12 mouse cellular contexts compared by ENCODE assay signal in genomic region chr17:45567162-45567601, GRCm38 (mm10). TPM values are rescaled to one million over a fixed set of nuclear protein-coding genes. Genes with fewer than 3 reads are reported as not detected.
DNase-seq lines count a peak whose midpoint lies in the region; ATAC-seq and TF ChIP-seq lines count a peak whose summit lies in the region.
"Had no signal": no experiment of that assay in that cellular context is flagged by ENCODE, and none has a peak within 500 bp of the region (broad histone marks: within the 10 kb centered on the region; RNA-seq: fewer than 3 reads in every experiment).

No protein-coding gene starts in this region.

- no peak for ATAC-seq in kidney, embryonic 16.5 days (ENCODE audit: low FRiP score, low TSS enrichment)
- no peak for ATAC-seq in embryonic facial prominence, embryonic 12.5 days (ENCODE audit: insufficient number of reproducible peaks, insufficient read depth, low FRiP score, low TSS enrichment)
- ATAC-seq in liver, embryonic 14.5 days (ENCODE audit: insufficient read depth), result peak; percentile 17; the same call in 1 of the 2 replicates

- H3K4me1 ChIP-seq in kidney, embryonic 16.5 days (ENCODE audit: insufficient read depth, low read length), result peaks cover 50% of the 10 kb centered on the region
- peaks cover 28% of the 10 kb centered on the region for H3K4me1 ChIP-seq in embryonic facial prominence, embryonic 12.5 days
- peaks cover 3 to 4% of the 10 kb centered on the region in 2 experiments; a peak in 3 of 4 replicates for H3K4me1 ChIP-seq in liver, embryonic 14.5 days (replicated peaks; ENCODE audit: control insufficient read depth in 2 of 2, insufficient read depth in 2 of 2, low read length in 1 of 2)

- H3K4me2 ChIP-seq in kidney, embryonic 16.5 days (replicated peaks; ENCODE audit: low read depth, low read length), result no peak overlapping the region
- no peak overlapping the region for H3K4me2 ChIP-seq in embryonic facial prominence, embryonic 12.5 days (replicated peaks)
- H3K4me2 ChIP-seq in liver, embryonic 14.5 days (ENCODE audit: low read depth), result no peak overlapping the region
- H3K4me2 ChIP-seq: hindbrain, embryonic 15.5 days had no signal

- no peak for TF ChIP-seq CTCF in liver, embryonic 14.5 days (IDR thresholded peaks at IDR 0.05; ENCODE audit: low read depth)

- WGBS in kidney, embryonic 16.5 days, result 26% methylated on average over 4 of the region's 4 CpGs
- WGBS in embryonic facial prominence, embryonic 12.5 days, result 36% methylated on average over 4 of the region's 4 CpGs
- 34% methylated on average over 4 of the region's 4 CpGs for WGBS in liver, embryonic 14.5 days (ENCODE audit: insufficient replicate concordance)

- no peaks in the 10 kb centered on the region for H3K27me3 ChIP-seq in kidney, embryonic 16.5 days (ENCODE audit: insufficient read depth, low read length)
- no peaks in the 10 kb centered on the region for H3K27me3 ChIP-seq in embryonic facial prominence, embryonic 12.5 days
- H3K27me3 ChIP-seq in liver, embryonic 14.5 days (ENCODE audit: control insufficient read depth, insufficient read depth, low read length), result no peaks in the 10 kb centered on the region
- H3K27me3 ChIP-seq: hindbrain, embryonic 15.5 days had no signal

- H3K27ac ChIP-seq in kidney, embryonic 16.5 days (ENCODE audit: low read length), result peak overlapping the region; percentile 20; the same call in 1 of the 2 replicates
- H3K27ac ChIP-seq in embryonic facial prominence, embryonic 12.5 days, result 0 out of 2 replicates have a peak overlapping the region, but pooled peaks have one; percentile 46
- H3K27ac ChIP-seq in liver, embryonic 14.5 days, result no peak overlapping the region
- H3K27ac ChIP-seq: hindbrain, embryonic 15.5 days had no signal

- H3K9ac ChIP-seq in kidney, embryonic 16.5 days (replicated peaks; ENCODE audit: low read length), result peak overlapping the region; percentile 6; the same call in 1 of the 2 replicates
- no peak overlapping the region for H3K9ac ChIP-seq in embryonic facial prominence, embryonic 12.5 days
- H3K9ac ChIP-seq in liver, embryonic 14.5 days (replicated peaks), result no peak overlapping the region
- H3K9ac ChIP-seq: hindbrain, embryonic 15.5 days had no signal

- no peak for TF ChIP-seq EP300 in liver, embryonic 14.5 days (IDR thresholded peaks at IDR 0.05; ENCODE audit: low read depth)

- DNase-seq in adrenal gland, postnatal 14 days, result peak; percentile 70
- DNase-seq in adrenal gland, postnatal 25 days, result no peak
- DNase-seq in kidney, adult 9 months, result no peak
- DNase-seq in liver, embryonic 14.5 days (ENCODE audit: low read depth in 3 of 3, low spot score in 3 of 3), result no peak
- no peak for DNase-seq in ovary, postnatal 14 days (ENCODE audit: low spot score)
- no peak for DNase-seq in urinary bladder, postnatal 36 days (ENCODE audit: low spot score in 2 of 2)
- DNase-seq: B cell, adult 2 months; left cerebral cortex, postnatal 4 days had no signal

- H3K36me3 ChIP-seq in kidney, embryonic 16.5 days (ENCODE audit: insufficient read depth, low read length), result peaks cover 53% of the 10 kb centered on the region
- peaks cover 58% of the 10 kb centered on the region for H3K36me3 ChIP-seq in embryonic facial prominence, embryonic 12.5 days
- peaks cover 50% of the 10 kb centered on the region for H3K36me3 ChIP-seq in liver, embryonic 14.5 days (replicated peaks; ENCODE audit: control insufficient read depth, insufficient read depth, low read depth)

- H3K4me3 ChIP-seq in kidney, embryonic 16.5 days (ENCODE audit: low read length), result no peak overlapping the region
- H3K4me3 ChIP-seq in embryonic facial prominence, embryonic 12.5 days, result no peak overlapping the region
- H3K4me3 ChIP-seq in liver, embryonic 14.5 days (ENCODE audit: insufficient read depth in 1 of 2, low read depth in 2 of 2, low read length in 2 of 2), result no peak overlapping the region
- H3K4me3 ChIP-seq: hindbrain, embryonic 15.5 days had no signal

- H3K9me3 ChIP-seq in kidney, embryonic 16.5 days (ENCODE audit: low read length), result no peaks in the 10 kb centered on the region
- H3K9me3 ChIP-seq in embryonic facial prominence, embryonic 12.5 days, result no peaks in the 10 kb centered on the region
- no peaks in the 10 kb centered on the region for H3K9me3 ChIP-seq in liver, embryonic 14.5 days (ENCODE audit: control insufficient read depth, low read length)
- H3K9me3 ChIP-seq: hindbrain, embryonic 15.5 days had no signal

RNA-seq across cellular contexts. Expression of gene Slc35b2, which starts 3.5 kb away (rescaled TPM):
- total RNA-seq in adrenal gland, postnatal 14 days (2021), result 54.8 and 56.1 TPM in 2 replicates
- total RNA-seq in adrenal gland, postnatal 25 days (2021), result 59.6 and 74.2 TPM in 2 replicates
- polyA plus RNA-seq in kidney, embryonic 16.5 days (2015; fragmentation: Nextera tagmentation; extraction: Ambion mirVana), result 159 and 170 TPM in 2 replicates
- 108 and 109 TPM in 2 replicates for polyA plus RNA-seq in embryonic facial prominence, embryonic 12.5 days (2016; fragmentation: Nextera tagmentation; extraction: Ambion mirVana)
- polyA plus RNA-seq in liver, embryonic 14.5 days (2012; rRNA removed), result 27.6 and 29.9 TPM in 2 replicates
- 44.8 and 46.4 TPM in 2 replicates for polyA plus RNA-seq in liver, embryonic 14.5 days (2014; fragmentation: Nextera tagmentation; extraction: Ambion mirVana)

RNA-seq across cellular contexts. Expression of gene Hsp90ab1, which starts 5.9 kb away (rescaled TPM):
- total RNA-seq in adrenal gland, postnatal 14 days (2021), result 1,351 and 1,485 TPM in 2 replicates
- total RNA-seq in adrenal gland, postnatal 25 days (2021), result 1,940 and 2,378 TPM in 2 replicates
- 1,922 and 2,030 TPM in 2 replicates for polyA plus RNA-seq in kidney, embryonic 16.5 days (2015; fragmentation: Nextera tagmentation; extraction: Ambion mirVana)
- polyA plus RNA-seq in embryonic facial prominence, embryonic 12.5 days (2016; fragmentation: Nextera tagmentation; extraction: Ambion mirVana), result 1,470 and 1,480 TPM in 2 replicates
- 287 and 369 TPM in 2 replicates for polyA plus RNA-seq in liver, embryonic 14.5 days (2012; rRNA removed)
- 531 and 582 TPM in 2 replicates for polyA plus RNA-seq in liver, embryonic 14.5 days (2014; fragmentation: Nextera tagmentation; extraction: Ambion mirVana)

RNA-seq across cellular contexts. Expression of gene Nfkbie, which starts 11.7 kb away (rescaled TPM):
- total RNA-seq in adrenal gland, postnatal 14 days (2021), result 3.6 and 8.7 TPM in 2 replicates
- total RNA-seq in adrenal gland, postnatal 25 days (2021), result 3.1 and 3.6 TPM in 2 replicates
- polyA plus RNA-seq in kidney, embryonic 16.5 days (2015; fragmentation: Nextera tagmentation; extraction: Ambion mirVana), result 5.9 and 6.4 TPM in 2 replicates
- polyA plus RNA-seq in embryonic facial prominence, embryonic 12.5 days (2016; fragmentation: Nextera tagmentation; extraction: Ambion mirVana), result 6.7 and 8.3 TPM in 2 replicates
- polyA plus RNA-seq in liver, embryonic 14.5 days (2012; rRNA removed), result 0.62 and 0.65 TPM in 2 replicates
- 0.66 TPM in 2 replicates for polyA plus RNA-seq in liver, embryonic 14.5 days (2014; fragmentation: Nextera tagmentation; extraction: Ambion mirVana)

RNA-seq across cellular contexts. Expression of gene Tmem151b, which starts 17.7 kb away (rescaled TPM):
- total RNA-seq in adrenal gland, postnatal 14 days (2021), result 0.33 and 1.6 TPM in 2 replicates
- 0.15 and 0.19 TPM in 2 replicates for total RNA-seq in adrenal gland, postnatal 25 days (2021)
- polyA plus RNA-seq in kidney, embryonic 16.5 days (2015; fragmentation: Nextera tagmentation; extraction: Ambion mirVana), result 3.5 and 3.8 TPM in 2 replicates
- 9.2 and 11.1 TPM in 2 replicates for polyA plus RNA-seq in embryonic facial prominence, embryonic 12.5 days (2016; fragmentation: Nextera tagmentation; extraction: Ambion mirVana)
- polyA plus RNA-seq in liver, embryonic 14.5 days (2012; rRNA removed), result 0.08 and 0.13 TPM in 2 replicates
- polyA plus RNA-seq in liver, embryonic 14.5 days (2014; fragmentation: Nextera tagmentation; extraction: Ambion mirVana), result 0.06 TPM in 1 of 2 replicates, not detected in the other
- total RNA-seq: common myeloid progenitor, adult 5-6 weeks had no signal

RNA-seq across cellular contexts. Expression of gene Slc29a1, which starts 32.2 kb away (rescaled TPM):
- total RNA-seq in adrenal gland, postnatal 14 days (2021), result 114 and 140 TPM in 2 replicates
- 151 and 173 TPM in 2 replicates for total RNA-seq in adrenal gland, postnatal 25 days (2021)
- 107 and 116 TPM in 2 replicates for polyA plus RNA-seq in kidney, embryonic 16.5 days (2015; fragmentation: Nextera tagmentation; extraction: Ambion mirVana)
- polyA plus RNA-seq in embryonic facial prominence, embryonic 12.5 days (2016; fragmentation: Nextera tagmentation; extraction: Ambion mirVana), result 59.1 and 60.5 TPM in 2 replicates
- polyA plus RNA-seq in liver, embryonic 14.5 days (2012; rRNA removed), result 152 and 218 TPM in 2 replicates
- polyA plus RNA-seq in liver, embryonic 14.5 days (2014; fragmentation: Nextera tagmentation; extraction: Ambion mirVana), result 177 and 188 TPM in 2 replicates
